Mouse (Mus musculus): ENCODE data around the gene Gpam. TPM values are rescaled to one million over a fixed set of nuclear protein-coding genes. Genes with fewer than 3 reads are reported as not detected.

Gpam gene
- polyA plus RNA-seq, 1 experiment from 2014 or later = 8.8 TPM

DNA sequence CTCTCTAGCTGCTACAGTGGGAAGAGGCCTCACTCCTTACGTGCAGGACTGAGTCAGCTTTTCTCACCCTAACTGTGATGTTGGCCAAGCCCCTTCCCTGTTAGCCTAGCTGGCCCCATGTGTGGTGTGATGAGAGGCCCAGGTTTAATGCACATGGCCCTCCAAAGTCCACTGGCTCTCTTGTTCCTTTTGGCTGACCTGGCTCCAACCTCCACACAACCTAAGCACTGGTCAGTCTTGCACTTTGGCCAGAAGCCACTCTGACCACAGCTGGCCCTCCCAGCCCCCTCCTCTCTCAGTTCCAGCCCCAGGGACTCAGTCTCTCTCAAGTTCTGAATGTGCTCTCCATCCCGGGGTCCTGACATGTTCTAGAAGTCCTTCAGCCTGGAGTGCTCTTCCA is 18.1 kb upstream of the Gpam start:
- Histone ChIP-seq H3K27ac (ENCODE audit: low read length) (no peak overlapping the region), H3K9me3 (replicated peaks; ENCODE audit: control insufficient read depth, low read length) (no peaks in the 10 kb centered on the region), H3K4me2 (ENCODE audit: low read depth, low read length) (no peak overlapping the region), H3K27me3 (ENCODE audit: control insufficient read depth, insufficient read depth, low read length) (no peaks in the 10 kb centered on the region), H3K4me3 (ENCODE audit: low read length) (no peak overlapping the region), H3K4me1 (ENCODE audit: control insufficient read depth, insufficient read depth, low read length) (peaks cover 3% of the 10 kb centered on the region; the same call in 1 of the 2 replicates), H3K36me3 (ENCODE audit: control insufficient read depth, insufficient read depth) (no peaks in the 10 kb centered on the region), H3K9ac (ENCODE audit: low read length) (no peak overlapping the region)
- WGBS = 80% methylated on average over 2 of the region's 2 CpGs
- ATAC-seq (replicated peaks; ENCODE audit: extremely low read depth, insufficient read depth, low FRiP score) = no peak

DNA sequence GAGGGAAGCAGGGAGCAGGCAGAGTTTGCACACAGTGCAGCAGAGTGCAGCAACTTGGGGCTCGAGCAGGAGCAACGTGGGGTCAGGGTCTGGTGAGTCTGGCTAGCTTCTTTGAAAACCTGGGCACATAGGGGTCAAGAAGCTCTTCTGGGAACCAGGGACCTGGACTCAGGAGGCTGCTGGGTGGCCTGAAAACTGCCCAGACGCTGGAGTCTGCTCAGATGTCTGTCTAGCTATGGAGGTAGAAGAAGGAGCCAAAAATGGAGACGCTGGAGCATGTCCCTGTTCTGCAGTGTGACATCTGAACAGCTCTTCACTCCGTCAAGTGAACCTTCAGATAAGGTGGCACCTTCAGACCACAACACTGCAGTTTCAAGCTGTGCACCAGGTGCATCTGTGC is 17.7 kb upstream of the Gpam start:
- Histone ChIP-seq H3K4me3 (ENCODE audit: low read length) (no peak overlapping the region), H3K4me2 (ENCODE audit: low read depth, low read length) (no peak overlapping the region), H3K27me3 (ENCODE audit: control insufficient read depth, insufficient read depth, low read length) (no peaks in the 10 kb centered on the region), H3K27ac (ENCODE audit: low read length) (no peak overlapping the region), H3K36me3 (ENCODE audit: control insufficient read depth, insufficient read depth) (no peaks in the 10 kb centered on the region), H3K9ac (ENCODE audit: low read length) (no peak overlapping the region), H3K9me3 (replicated peaks; ENCODE audit: control insufficient read depth, low read length) (no peaks in the 10 kb centered on the region), H3K4me1 (ENCODE audit: control insufficient read depth, insufficient read depth, low read length) (peaks cover 3% of the 10 kb centered on the region; the same call in 1 of the 2 replicates)
- WGBS = 53% methylated on average over 5 of the region's 5 CpGs
- ATAC-seq (replicated peaks; ENCODE audit: extremely low read depth, insufficient read depth, low FRiP score) = no peak

- no peak overlapping the region for H3K27ac ChIP-seq (ENCODE audit: low read length)
- H3K9me3 ChIP-seq (replicated peaks; ENCODE audit: control insufficient read depth, low read length) = no peaks in the 10 kb centered on the region
- no peak overlapping the region for H3K9ac ChIP-seq (ENCODE audit: low read length)
- peaks cover 4% of the 10 kb centered on the region; the same call in 1 of the 2 replicates for H3K4me1 ChIP-seq (ENCODE audit: control insufficient read depth, insufficient read depth, low read length)
- H3K4me2 ChIP-seq (ENCODE audit: low read depth, low read length) = no peak overlapping the region
- WGBS = 59% methylated on average over 11 of the region's 11 CpGs
- H3K36me3 ChIP-seq (ENCODE audit: control insufficient read depth, insufficient read depth) = no peaks in the 10 kb centered on the region
- H3K4me3 ChIP-seq (ENCODE audit: low read length) = no peak overlapping the region
- H3K27me3 ChIP-seq (ENCODE audit: control insufficient read depth, insufficient read depth, low read length) = no peaks in the 10 kb centered on the region
- ATAC-seq (replicated peaks; ENCODE audit: extremely low read depth, insufficient read depth, low FRiP score) = no peak
These were observed 16.6 kb upstream of the Gpam start for GRCm38 (mm10) chr19:55143391-55144300.

GRCm38 (mm10) chr19:55139301-55139700 is 12.3 kb upstream of the Gpam start:
- no peak overlapping the region for H3K4me3 ChIP-seq (ENCODE audit: low read length)
- no peak overlapping the region for H3K27ac ChIP-seq (ENCODE audit: low read length)
- H3K4me1 ChIP-seq (ENCODE audit: control insufficient read depth, insufficient read depth, low read length) = peaks cover 13% of the 10 kb centered on the region
- H3K4me2 ChIP-seq (ENCODE audit: low read depth, low read length) = no peak overlapping the region
- no peaks in the 10 kb centered on the region for H3K36me3 ChIP-seq (ENCODE audit: control insufficient read depth, insufficient read depth)
- no peak for ATAC-seq (replicated peaks; ENCODE audit: extremely low read depth, insufficient read depth, low FRiP score)
- H3K27me3 ChIP-seq (ENCODE audit: control insufficient read depth, insufficient read depth, low read length) = no peaks in the 10 kb centered on the region
- no peak overlapping the region for H3K9ac ChIP-seq (ENCODE audit: low read length)
- no peaks in the 10 kb centered on the region for H3K9me3 ChIP-seq (replicated peaks; ENCODE audit: control insufficient read depth, low read length)
- WGBS = 79% methylated on average over 7 of the region's 7 CpGs

- Histone ChIP-seq H3K9ac (ENCODE audit: low read length) (no peak overlapping the region), H3K9me3 (replicated peaks; ENCODE audit: control insufficient read depth, low read length) (no peaks in the 10 kb centered on the region), H3K36me3 (ENCODE audit: control insufficient read depth, insufficient read depth) (no peaks in the 10 kb centered on the region), H3K27ac (ENCODE audit: low read length) (no peak overlapping the region), H3K4me1 (ENCODE audit: control insufficient read depth, insufficient read depth, low read length) (peaks cover 13% of the 10 kb centered on the region), H3K27me3 (ENCODE audit: control insufficient read depth, insufficient read depth, low read length) (no peaks in the 10 kb centered on the region), H3K4me3 (ENCODE audit: low read length) (no peak overlapping the region), H3K4me2 (ENCODE audit: low read depth, low read length) (no peak overlapping the region)
- ATAC-seq (replicated peaks; ENCODE audit: extremely low read depth, insufficient read depth, low FRiP score) = no peak
- 81% methylated on average over 7 of the region's 7 CpGs for WGBS
These were observed 11.5 kb upstream of the Gpam start for GRCm38 (mm10) chr19:55138506-55138905.

DNA sequence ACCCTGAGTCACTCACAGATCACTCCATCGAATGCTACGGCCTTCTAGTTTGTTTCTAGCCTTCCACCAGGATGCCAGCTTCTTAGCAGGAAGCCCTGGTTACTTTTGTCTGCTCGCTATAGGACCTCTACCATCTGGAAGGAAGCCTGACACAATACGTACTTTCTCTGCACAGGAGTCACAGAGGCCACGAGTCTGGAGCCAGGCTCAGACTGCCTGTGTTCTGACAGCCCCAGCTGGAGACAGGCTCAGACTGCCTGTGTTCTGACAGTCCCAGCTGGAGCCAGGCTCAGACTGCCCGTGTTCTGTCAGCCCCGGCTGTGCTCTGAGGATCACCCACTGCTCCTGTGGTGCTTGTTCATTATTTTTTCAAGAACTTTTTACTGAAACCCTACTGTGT is 10.8 kb upstream of the Gpam start:
- WGBS = 40% methylated on average over 7 of the region's 7 CpGs
- no peak overlapping the region for H3K27ac ChIP-seq (ENCODE audit: low read length)
- no peaks in the 10 kb centered on the region for H3K9me3 ChIP-seq (replicated peaks; ENCODE audit: control insufficient read depth, low read length)
- H3K4me1 ChIP-seq (ENCODE audit: control insufficient read depth, insufficient read depth, low read length) = peaks cover 13% of the 10 kb centered on the region
- H3K27me3 ChIP-seq (ENCODE audit: control insufficient read depth, insufficient read depth, low read length) = no peaks in the 10 kb centered on the region
- H3K9ac ChIP-seq (ENCODE audit: low read length) = no peak overlapping the region
- ATAC-seq (replicated peaks; ENCODE audit: extremely low read depth, insufficient read depth, low FRiP score) = no peak
- H3K36me3 ChIP-seq (ENCODE audit: control insufficient read depth, insufficient read depth) = no peaks in the 10 kb centered on the region
- no peak overlapping the region for H3K4me2 ChIP-seq (ENCODE audit: low read depth, low read length)
- no peak overlapping the region for H3K4me3 ChIP-seq (ENCODE audit: low read length)

DNA sequence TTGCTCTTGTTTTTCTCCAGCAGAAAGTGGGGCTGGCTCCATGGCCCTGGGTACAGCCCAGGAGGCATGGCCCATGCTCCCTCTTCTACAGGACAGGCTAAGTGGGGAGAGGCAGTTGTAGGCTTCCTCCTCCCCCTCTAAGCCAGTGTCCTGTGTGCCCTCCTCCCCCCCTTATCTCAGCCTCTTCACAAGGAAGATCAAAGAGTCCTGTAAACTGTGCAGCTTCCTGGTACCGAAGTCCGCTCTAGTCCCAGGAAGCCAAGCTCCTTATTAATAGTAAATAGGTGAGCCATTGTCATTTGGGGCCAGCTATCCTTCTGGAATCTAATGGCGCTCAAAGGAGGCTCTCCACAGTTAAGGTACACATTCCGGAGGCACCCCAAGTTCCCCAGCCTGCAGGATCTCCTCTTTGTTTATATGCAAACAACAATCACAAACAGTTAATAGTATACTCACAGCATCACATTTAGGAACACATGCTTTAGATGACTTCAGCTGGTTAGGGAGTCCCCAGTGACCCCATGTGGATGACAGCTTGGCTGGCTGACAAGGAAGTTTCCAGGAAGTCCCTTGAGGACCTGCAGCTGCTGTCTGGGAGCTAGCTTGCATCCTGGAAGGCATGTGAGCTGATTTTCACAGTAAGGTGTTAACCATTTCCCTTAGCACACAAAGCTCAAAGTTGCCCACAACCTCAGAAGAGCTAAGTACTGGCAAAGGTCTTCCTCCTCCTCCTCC is 9.8 kb upstream of the Gpam start:
- Histone ChIP-seq H3K36me3 (ENCODE audit: control insufficient read depth, insufficient read depth) (no peaks in the 10 kb centered on the region), H3K27ac (ENCODE audit: low read length) (no peak overlapping the region), H3K4me2 (ENCODE audit: low read depth, low read length) (no peak overlapping the region), H3K4me3 (ENCODE audit: low read length) (no peak overlapping the region), H3K9ac (ENCODE audit: low read length) (no peak overlapping the region), H3K27me3 (ENCODE audit: control insufficient read depth, insufficient read depth, low read length) (no peaks in the 10 kb centered on the region), H3K9me3 (replicated peaks; ENCODE audit: control insufficient read depth, low read length) (no peaks in the 10 kb centered on the region), H3K4me1 (ENCODE audit: control insufficient read depth, insufficient read depth, low read length) (peaks cover 13% of the 10 kb centered on the region)
- WGBS = 45% methylated on average over 4 of the region's 4 CpGs
- no peak for ATAC-seq (replicated peaks; ENCODE audit: extremely low read depth, insufficient read depth, low FRiP score)

DNA sequence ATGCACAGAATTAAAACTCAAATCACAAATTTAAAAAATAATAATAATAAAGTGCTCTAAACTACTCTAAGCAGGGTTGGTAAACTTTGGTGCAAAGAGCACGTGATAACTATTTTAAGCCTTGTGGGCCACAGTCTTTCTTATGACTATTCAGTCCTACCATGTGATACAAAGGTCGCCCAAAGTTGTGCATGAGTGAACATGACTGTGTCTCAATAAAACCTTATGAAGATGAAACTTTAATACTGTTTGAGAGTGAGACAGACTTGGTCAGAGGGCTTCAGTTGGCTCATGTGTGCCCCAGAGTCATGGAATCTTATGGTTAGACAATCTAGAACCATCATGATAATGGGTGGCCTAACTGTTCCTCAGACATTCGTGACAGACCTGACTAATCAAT is 8.9 kb upstream of the Gpam start:
- Histone ChIP-seq H3K4me2 (ENCODE audit: low read depth, low read length) (no peak overlapping the region), H3K9me3 (replicated peaks; ENCODE audit: control insufficient read depth, low read length) (0 out of 2 replicates have a peak, but pooled peaks cover 2% of the 10 kb centered on the region), H3K27ac (ENCODE audit: low read length) (no peak overlapping the region), H3K4me1 (ENCODE audit: control insufficient read depth, insufficient read depth, low read length) (peaks cover 13% of the 10 kb centered on the region), H3K27me3 (ENCODE audit: control insufficient read depth, insufficient read depth, low read length) (no peaks in the 10 kb centered on the region), H3K36me3 (ENCODE audit: control insufficient read depth, insufficient read depth) (no peaks in the 10 kb centered on the region), H3K4me3 (ENCODE audit: low read length) (no peak overlapping the region), H3K9ac (ENCODE audit: low read length) (no peak overlapping the region)
- WGBS = 82% methylated on average over 3 of the region's 3 CpGs
- no peak for ATAC-seq (replicated peaks; ENCODE audit: extremely low read depth, insufficient read depth, low FRiP score)

DNA sequence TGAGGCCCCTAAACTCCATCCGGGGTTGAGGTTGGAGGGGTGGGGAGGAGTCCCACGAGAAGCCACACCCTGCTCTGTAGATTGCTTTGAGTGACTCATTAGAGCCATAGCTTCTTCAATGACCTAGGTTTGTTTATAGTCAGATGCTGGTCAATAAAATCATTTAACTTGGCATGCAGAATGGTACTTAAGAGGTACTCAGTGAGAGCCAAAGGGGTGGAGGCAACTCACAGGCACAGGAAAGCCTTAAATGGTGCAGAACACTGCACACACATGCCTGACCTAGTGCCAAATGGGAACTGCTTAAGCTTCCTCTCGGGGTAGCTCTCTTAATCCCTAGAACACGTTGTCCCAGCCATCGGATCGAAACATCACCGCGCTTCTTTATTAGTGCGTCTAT is 7.5 kb upstream of the Gpam start:
- Histone ChIP-seq H3K27me3 (ENCODE audit: control insufficient read depth, insufficient read depth, low read length) (no peaks in the 10 kb centered on the region), H3K9me3 (replicated peaks; ENCODE audit: control insufficient read depth, low read length) (0 out of 2 replicates have a peak, but pooled peaks cover 2% of the 10 kb centered on the region), H3K4me2 (ENCODE audit: low read depth, low read length) (no peak overlapping the region), H3K36me3 (ENCODE audit: control insufficient read depth, insufficient read depth) (no peaks in the 10 kb centered on the region), H3K4me1 (ENCODE audit: control insufficient read depth, insufficient read depth, low read length) (peaks cover 13% of the 10 kb centered on the region), H3K9ac (ENCODE audit: low read length) (no peak overlapping the region), H3K27ac (ENCODE audit: low read length) (no peak overlapping the region), H3K4me3 (ENCODE audit: low read length) (no peak overlapping the region)
- 0 out of 2 replicates have a peak, but pooled peaks have one; percentile 38 for ATAC-seq (replicated peaks; ENCODE audit: extremely low read depth, insufficient read depth, low FRiP score)
- 77% methylated on average over 9 of the region's 9 CpGs for WGBS
